In genomic region chr9:40577132-40577531, GRCm38 (mm10) we compare ENCODE assay signal across 34 mouse cellular contexts. TPM values are rescaled to one million over a fixed set of nuclear protein-coding genes. Genes with fewer than 3 reads are reported as not detected.
DNase-seq lines count a peak whose midpoint lies in the region; ATAC-seq lines count a peak whose summit lies in the region.
"Had no signal": no experiment of that assay in that cellular context is flagged by ENCODE, and none has a peak within 500 bp of the region (broad histone marks: within the 10 kb centered on the region; RNA-seq: fewer than 3 reads in every experiment).

No protein-coding gene starts in this region.

- intact Hi-C loops in heart, postnatal 36 days (cut with DNase I), result no loop called here
- intact Hi-C loops in left cerebral cortex, postnatal 4 days (cut with DNase I), result no loop called here

- ATAC-seq in hematopoietic stem cell, adult 5-6 weeks (replicated peaks in 1 of 2; ENCODE audit: insufficient read depth in 1 of 2, low FRiP score in 2 of 2, low TSS enrichment in 1 of 2, low read depth in 1 of 2, poor library complexity in 2 of 2, severe bottlenecking in 2 of 2), result peak; percentile 33 to 39; a peak in 1 of 4 replicates
- ATAC-seq in monocyte, adult 5-6 weeks (replicated peaks; ENCODE audit: insufficient number of reproducible peaks, low FRiP score, low TSS enrichment, poor library complexity, severe bottlenecking), result peak; percentile 51; the same call in 1 of the 2 replicates
- ATAC-seq in forebrain, embryonic 15.5 days (replicated peaks), result no peak
- ATAC-seq: CD4-positive, CD25-positive, alpha-beta regulatory T cell, adult 4 months; forebrain, embryonic 13.5 days; hindbrain, embryonic 16.5 days; midbrain, embryonic 13.5 days had no signal

- peaks cover 7% of the 10 kb centered on the region; the same call in 1 of the 2 replicates for H3K4me1 ChIP-seq in forebrain, embryonic 15.5 days
- H3K4me1 ChIP-seq: hindbrain, embryonic 10.5 days; limb, embryonic 15.5 days had no signal

- WGBS in forebrain, embryonic 15.5 days, result 39% methylated on average over 7 of the region's 7 CpGs

- no peaks in the 10 kb centered on the region for H3K27me3 ChIP-seq in forebrain, embryonic 15.5 days
- H3K27me3 ChIP-seq: embryonic facial prominence, embryonic 15.5 days; forebrain, embryonic 13.5 days; heart, embryonic 12.5 days; kidney, embryonic 15.5 days; limb, embryonic 15.5 days; lung, embryonic 15.5 days; midbrain, embryonic 13.5 days; neural tube, embryonic 15.5 days; stomach, embryonic 15.5 days had no signal

- peak; percentile 86 for DNase-seq in heart, adult 11 months
- no peak for DNase-seq in heart, postnatal 36 days
- peak; percentile 10 to 16 for DNase-seq in B cell, adult 2 months
- no peak for DNase-seq in yolk sac, embryonic 10.5 days (ENCODE audit: low spot score)
- DNase-seq in left cerebral cortex, postnatal 4 days, result no peak
- DNase-seq: adrenal gland, postnatal 14 days; cerebellum, adult 18-20 months; cerebellum, postnatal 14 days; gastrocnemius, postnatal 25 days; heart, adult 2 months; kidney, adult 18-20 months; kidney, postnatal 25 days; layer of hippocampus, postnatal 36 days; retina, postnatal 1 day; right cerebral cortex, postnatal 25 days; spleen, adult 18-20 months had no signal

- H3K4me3 ChIP-seq in forebrain, embryonic 15.5 days, result no peak overlapping the region
- H3K4me3 ChIP-seq: embryonic facial prominence, embryonic 10.5 days; embryonic facial prominence, embryonic 15.5 days; forebrain, embryonic 13.5 days; heart, adult 2 months; heart, embryonic 12.5 days; hindbrain, embryonic 10.5 days; kidney, embryonic 15.5 days; limb, embryonic 10.5 days; limb, embryonic 15.5 days; lung, embryonic 15.5 days; midbrain, embryonic 13.5 days; neural tube, embryonic 15.5 days; stomach, embryonic 15.5 days had no signal

- no peaks in the 10 kb centered on the region for H3K9me3 ChIP-seq in forebrain, embryonic 15.5 days
- H3K9me3 ChIP-seq: embryonic facial prominence, embryonic 10.5 days; embryonic facial prominence, embryonic 15.5 days; forebrain, embryonic 13.5 days; hindbrain, embryonic 10.5 days; kidney, embryonic 15.5 days; limb, embryonic 10.5 days; limb, embryonic 15.5 days; lung, embryonic 15.5 days; midbrain, embryonic 13.5 days; neural tube, embryonic 15.5 days; stomach, embryonic 15.5 days had no signal

- no peaks in the 10 kb centered on the region for H3K36me3 ChIP-seq in forebrain, embryonic 15.5 days
- H3K36me3 ChIP-seq: embryonic facial prominence, embryonic 10.5 days; embryonic facial prominence, embryonic 15.5 days; heart, embryonic 12.5 days; hindbrain, embryonic 10.5 days; kidney, embryonic 15.5 days; limb, embryonic 10.5 days; limb, embryonic 15.5 days; lung, embryonic 15.5 days; midbrain, embryonic 13.5 days; neural tube, embryonic 15.5 days; stomach, embryonic 15.5 days had no signal

- no peak overlapping the region for H3K9ac ChIP-seq in forebrain, embryonic 15.5 days (replicated peaks)
- H3K9ac ChIP-seq: embryonic facial prominence, embryonic 15.5 days; forebrain, embryonic 13.5 days; heart, embryonic 12.5 days; kidney, embryonic 15.5 days; limb, embryonic 15.5 days; liver, embryonic 14.5 days; lung, embryonic 15.5 days; midbrain, embryonic 13.5 days; neural tube, embryonic 15.5 days; stomach, embryonic 15.5 days had no signal

- no peak overlapping the region for H3K4me2 ChIP-seq in forebrain, embryonic 15.5 days (replicated peaks)
- H3K4me2 ChIP-seq: embryonic facial prominence, embryonic 15.5 days; forebrain, embryonic 13.5 days; heart, embryonic 12.5 days; kidney, embryonic 15.5 days; limb, embryonic 15.5 days; lung, embryonic 15.5 days; midbrain, embryonic 13.5 days; neural tube, embryonic 15.5 days; stomach, embryonic 15.5 days had no signal

- no peak overlapping the region for H3K27ac ChIP-seq in forebrain, embryonic 15.5 days (replicated peaks)
- H3K27ac ChIP-seq: embryonic facial prominence, embryonic 10.5 days; embryonic facial prominence, embryonic 15.5 days; forebrain, embryonic 13.5 days; heart, adult 2 months; hindbrain, embryonic 10.5 days; kidney, embryonic 15.5 days; limb, embryonic 10.5 days; limb, embryonic 15.5 days; liver, embryonic 14.5 days; lung, embryonic 15.5 days; midbrain, embryonic 13.5 days; neural tube, embryonic 15.5 days; stomach, embryonic 15.5 days had no signal

RNA-seq across cellular contexts. Expression of gene Gramd1b, which starts 45.9 kb away (rescaled TPM):
- total RNA-seq in heart, postnatal 36 days (2021), result 10 to 100 TPM; 19.7 to 20.8 TPM
- total RNA-seq in hematopoietic stem cell, adult 5-6 weeks (2017), result 27.5 and 33.2 TPM in 2 replicates
- total RNA-seq in monocyte, adult 5-6 weeks (2017), result 11.8 to 46.1 TPM (median 38.8 TPM) in 3 replicates
- polyA plus RNA-seq in forebrain, embryonic 15.5 days (2015; fragmentation: Nextera tagmentation; extraction: Ambion mirVana), result 18.2 and 19.6 TPM in 2 replicates
- total RNA-seq in left cerebral cortex, postnatal 4 days (2021), result 100 to 1,000 TPM; 108 to 117 TPM

Comparison
In these comparisons a context has a peak if more than half of its experiments do, and no peak if none do; other contexts are left out.
1. DNase-seq: peak in heart, adult 11 months (single experiment) and B cell, adult 2 months (2 of 2); none in heart, postnatal 36 days (0 of 2), yolk sac, embryonic 10.5 days (single experiment) and left cerebral cortex, postnatal 4 days (single experiment).